Mouse (Mus musculus) naive thymus-derived CD4-positive, alpha-beta T cell, adult 5 months (primary cell): Measurements from ENCODE around the gene Foxo3. TPM values are rescaled to one million over a fixed set of nuclear protein-coding genes. Genes with fewer than 3 reads are reported as not detected.

Source experiments
- polyA plus RNA-seq: library from polyadenylated mRNA; unstranded; fragments of 100-300 nt; shearing (Covaris generic); gene quantifications from one replicate; pipeline ENCODE4 v1.2.1, GENCODE M21; 2017

The Foxo3 gene
- polyA plus RNA-seq, result 13.7 TPM

DNA sequence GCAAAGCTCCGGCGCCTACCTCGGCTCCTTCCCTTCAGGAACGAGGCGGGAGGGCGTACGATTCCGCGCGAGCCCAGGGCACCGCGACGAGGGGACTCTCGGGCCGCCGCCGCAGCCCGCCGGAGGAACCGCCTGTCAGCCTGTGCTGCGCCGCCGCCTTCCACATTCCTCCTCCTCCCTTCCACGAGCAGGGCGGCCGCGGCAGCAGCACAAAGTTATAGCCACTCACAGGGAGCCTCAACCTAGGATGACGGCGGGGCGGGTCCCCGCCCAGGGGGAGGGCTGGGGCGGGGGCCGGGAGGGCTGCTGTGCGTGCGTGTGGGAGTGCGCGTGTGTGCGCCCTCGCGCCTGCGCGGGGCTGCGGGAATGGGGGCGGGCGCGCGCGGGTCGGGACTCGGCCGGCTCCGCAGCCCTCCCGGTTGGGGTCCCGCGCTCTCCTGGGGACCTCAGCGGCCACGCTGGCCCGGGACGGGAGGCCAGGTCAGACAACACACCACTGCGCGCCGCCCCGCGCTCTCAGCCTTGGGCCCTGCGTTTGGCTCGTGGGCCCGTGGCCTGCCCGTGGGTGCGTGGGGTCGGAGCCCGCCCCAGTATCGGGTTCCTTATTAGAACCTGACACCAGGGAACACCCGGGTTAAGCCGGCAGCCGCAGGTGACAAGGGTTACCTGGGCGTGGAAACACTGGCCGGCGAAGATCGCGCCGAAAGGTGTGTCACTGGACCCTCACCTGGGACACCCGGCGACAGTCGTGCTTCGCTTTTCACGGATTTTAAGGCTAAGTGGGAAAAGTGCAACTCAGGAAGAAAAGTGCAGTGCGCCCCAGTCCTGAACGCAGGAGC lies at the start of gene Foxo3:
Foxo3 (minus strand) TSS at position 249 of the 839 bp plus-strand sequence.

Other genes with a start within 250 kb of the Foxo3 start
- 7.0 TPM for gene Afg1l, start 201.8 kb upstream of the Foxo3 start, polyA plus RNA-seq
- gene Snx3, start 225.3 kb upstream of the Foxo3 start, polyA plus RNA-seq, result 267 TPM